Mouse (Mus musculus) hindbrain, embryonic 11.5 days (tissue): Measurements from ENCODE around the gene Lrrc73. TPM values are rescaled to one million over a fixed set of nuclear protein-coding genes. Genes with fewer than 3 reads are reported as not detected.

Source experiments
- ATAC-seq: fragments of 200-750 bp; cut with Nextera tagmentation; 2 replicates; pipeline ENCODE4 v1.8.0; 2017; ENCODE audit warnings: mild to moderate bottlenecking, moderate TSS enrichment, moderate library complexity; ENCODE audit not compliant: low FRiP score
- DNase-seq: peaks from one replicate; pipeline ENCODE4 v3.0.0-alpha.2; 2015; ENCODE audit warnings: low spot score
- H3K27ac ChIP-seq: fragments of 300-500 bp; sonication (generic); 2 replicates; pipeline ENCODE4 v1.5.1; 2014; ENCODE audit warnings: mild to moderate bottlenecking, low read depth, low read length
- H3K27me3 ChIP-seq: fragments of 300-500 bp; sonication (generic); 2 replicates; pipeline ENCODE4 v1.6.1; 2014; ENCODE audit warnings: mild to moderate bottlenecking, low read length, moderate library complexity, mixed read lengths; ENCODE audit not compliant: control insufficient read depth, insufficient read depth
- H3K36me3 ChIP-seq: fragments of 300-500 bp; sonication (generic); 2 replicates; pipeline ENCODE4 v1.6.1; 2014; ENCODE audit warnings: mild to moderate bottlenecking, low read length, moderate library complexity, mixed read lengths; ENCODE audit not compliant: control insufficient read depth, insufficient read depth
- H3K4me1 ChIP-seq: fragments of 300-500 bp; sonication (generic); replicated peaks from 2 replicates; pipeline ENCODE4 v1.6.1; 2014; ENCODE audit warnings: low read length, mixed read lengths; ENCODE audit not compliant: control insufficient read depth, insufficient read depth
- H3K4me2 ChIP-seq: fragments of 300-500 bp; sonication (generic); replicated peaks from 2 replicates; pipeline ENCODE4 v1.6.1; 2014; ENCODE audit warnings: mild to moderate bottlenecking, low read depth, low read length
- H3K4me3 ChIP-seq: fragments of 300-500 bp; sonication (generic); 2 replicates; pipeline ENCODE4 v1.5.1; 2014; ENCODE audit warnings: low read depth, low read length
- H3K9ac ChIP-seq: fragments of 300-500 bp; sonication (generic); 2 replicates; pipeline ENCODE4 v1.6.1; 2014; ENCODE audit warnings: low read depth, low read length
- H3K9me3 ChIP-seq: fragments of 300-500 bp; sonication (generic); 2 replicates; pipeline ENCODE4 v1.6.1; 2016; ENCODE audit warnings: low read length; ENCODE audit not compliant: control insufficient read depth
- WGBS: fragments of 180-500 bp; shearing (Covaris S2); extraction: QIAGEN DNeasy Blood & Tissue Kit; methylation state at CpG from one replicate; pipeline ENCODE4 v1.1.7; 2014; 5-methylcytosine and 5-hydroxymethylcytosine counted together
- polyA plus RNA-seq: library from polyadenylated mRNA; unstranded; fragments of >200 nt; fragmentation: Nextera tagmentation; extraction: Ambion mirVana; gene quantifications from 2 replicates; pipeline ENCODE4 v1.2.1, GENCODE M21; 2014

Gene Lrrc73
- polyA plus RNA-seq, 1 experiment from 2014 or later: 3.1 TPM

- DNase-seq: peak; percentile 73
- Histone ChIP-seq H3K9me3 (no peaks in the 10 kb centered on the region), H3K4me2 (peak overlapping the region; percentile 99), H3K4me3 (no peak overlapping the region; the same call in 1 of the 2 replicates), H3K27me3 (peaks cover 9% of the 10 kb centered on the region; the same call in 1 of the 2 replicates), H3K4me1 (peaks cover 13% of the 10 kb centered on the region), H3K9ac (no peak overlapping the region; the same call in 1 of the 2 replicates), H3K36me3 (peaks cover 7% of the 10 kb centered on the region; the same call in 1 of the 2 replicates), H3K27ac (no peak overlapping the region)
- 55% methylated on average over 14 of the region's 14 CpGs for WGBS
- ATAC-seq: no peak
Measured at GRCm38 (mm10) chr17:46252571-46253451, 520 bp upstream of the Lrrc73 start.

DNA sequence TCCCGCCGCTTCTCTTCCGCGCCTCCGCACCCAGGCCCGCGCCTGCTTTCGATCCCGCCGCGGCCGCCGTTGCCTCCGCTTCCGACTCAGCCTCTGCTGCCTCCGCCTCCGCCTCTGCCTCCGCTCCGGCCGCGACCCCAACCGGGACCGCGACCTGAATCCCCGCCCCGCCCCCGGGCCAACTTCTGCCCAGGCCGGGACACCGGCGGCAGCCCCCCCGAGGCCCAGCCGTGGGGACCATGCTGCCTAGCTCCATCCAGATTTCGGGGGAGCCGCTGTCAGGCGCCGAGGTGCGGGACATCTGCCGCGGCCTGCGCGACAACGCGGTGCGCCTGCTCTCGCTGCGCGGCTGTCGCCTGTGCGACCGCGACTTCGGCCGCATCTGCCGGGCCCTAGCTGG is 775 bp downstream of the Lrrc73 start:
- H3K4me1 ChIP-seq: peaks cover 9% of the 10 kb centered on the region
- H3K9ac ChIP-seq: peak overlapping the region; percentile 67
- no peaks in the 10 kb centered on the region for H3K9me3 ChIP-seq
- peak overlapping the region; percentile 66 for H3K4me3 ChIP-seq
- H3K27me3 ChIP-seq: peaks cover 9% of the 10 kb centered on the region; the same call in 1 of the 2 replicates
- H3K36me3 ChIP-seq: peaks cover 7% of the 10 kb centered on the region; the same call in 1 of the 2 replicates
- under 1% methylated on average over 34 of the region's 54 CpGs for WGBS
- H3K4me2 ChIP-seq: peak overlapping the region; percentile 99
- H3K27ac ChIP-seq: 0 out of 2 replicates have a peak overlapping the region, but pooled peaks have one; percentile 36
- peak; percentile 62 for DNase-seq
- ATAC-seq: peak; percentile 43

- Histone ChIP-seq H3K9ac (no peak overlapping the region), H3K4me3 (no peak overlapping the region), H3K27ac (no peak overlapping the region), H3K36me3 (peaks cover 10% of the 10 kb centered on the region; the same call in 1 of the 2 replicates), H3K4me1 (peaks cover 9% of the 10 kb centered on the region; the same call in 1 of the 2 replicates), H3K9me3 (no peaks in the 10 kb centered on the region), H3K27me3 (peaks cover 9% of the 10 kb centered on the region; the same call in 1 of the 2 replicates), H3K4me2 (peak overlapping the region; percentile 99; the same call in 1 of the 2 replicates)
- WGBS: 27% methylated on average over 6 of the region's 6 CpGs
- DNase-seq: peak; percentile 11
- ATAC-seq: no peak
Measured at GRCm38 (mm10) chr17:46255147-46255546, 1.8 kb downstream of the Lrrc73 start.

DNA sequence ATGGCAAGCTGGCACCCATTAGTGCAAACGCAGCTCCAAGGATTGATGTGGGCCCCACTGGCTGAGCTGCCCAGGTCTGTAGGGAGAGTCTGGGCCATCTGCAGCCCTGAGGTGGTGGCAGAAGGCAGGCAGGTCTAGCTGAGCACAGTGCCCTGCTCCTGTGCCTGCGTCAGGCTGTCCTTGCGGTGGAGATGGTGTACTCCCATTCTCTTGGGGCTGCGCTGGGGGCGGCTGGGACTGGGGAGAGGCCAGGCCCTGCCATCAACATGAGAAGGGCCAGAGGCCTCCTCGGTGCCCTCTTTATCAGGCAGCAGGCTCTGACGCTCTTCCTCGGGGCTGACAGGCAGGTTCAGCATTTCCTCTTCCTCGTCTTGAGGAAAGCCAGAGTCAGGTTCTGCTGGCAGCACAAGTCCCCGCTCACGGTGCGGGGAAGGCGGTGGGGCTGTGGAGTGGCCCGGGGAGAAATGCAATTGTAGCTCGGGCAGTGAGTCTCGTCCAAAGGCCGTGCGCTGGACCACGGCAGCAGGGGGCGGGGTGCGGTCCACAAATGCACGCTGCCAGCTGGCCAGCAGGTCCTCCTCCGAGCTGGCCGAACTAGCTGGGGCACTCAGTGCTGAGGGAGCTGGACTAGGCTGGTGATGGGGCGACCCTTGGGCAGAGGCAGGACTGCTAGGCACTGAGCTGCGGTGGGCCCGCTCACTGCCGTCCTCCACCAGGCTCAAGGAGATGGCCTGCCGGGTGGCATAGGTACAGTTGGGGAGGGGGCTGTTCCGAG is 5.1 kb downstream of the Lrrc73 start:
- H3K9ac ChIP-seq: no peak overlapping the region
- peaks cover 9% of the 10 kb centered on the region; the same call in 1 of the 2 replicates for H3K27me3 ChIP-seq
- no peak for ATAC-seq
- peaks cover 5% of the 10 kb centered on the region; the same call in 1 of the 2 replicates for H3K4me1 ChIP-seq
- no peak overlapping the region for H3K4me3 ChIP-seq
- H3K36me3 ChIP-seq: peaks cover 8% of the 10 kb centered on the region; the same call in 1 of the 2 replicates
- 85% methylated on average over 30 of the region's 30 CpGs for WGBS
- H3K4me2 ChIP-seq: no peak overlapping the region
- DNase-seq: no peak
- H3K27ac ChIP-seq: no peak overlapping the region
- H3K9me3 ChIP-seq: no peaks in the 10 kb centered on the region

DNA sequence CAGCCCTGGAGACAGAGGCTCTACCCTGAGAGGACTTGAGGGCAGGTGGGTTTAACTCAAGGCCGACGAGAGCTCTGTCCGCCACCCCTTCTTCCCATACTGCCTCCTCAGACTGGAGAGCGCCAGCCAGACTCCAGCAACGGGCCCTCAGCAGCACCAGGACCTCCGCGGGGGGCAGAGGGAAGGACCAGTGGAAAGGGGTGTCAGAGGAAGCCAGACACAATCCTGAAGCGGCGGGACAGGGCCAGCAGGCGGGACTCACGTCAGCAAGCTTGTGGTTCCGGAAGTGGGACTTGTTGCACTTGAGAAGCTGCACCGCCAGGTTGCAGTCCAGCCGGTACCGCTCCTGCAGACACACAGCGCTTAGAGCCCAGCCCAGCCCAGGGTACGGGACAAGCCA is 6.3 kb downstream of the Lrrc73 start:
- H3K36me3 ChIP-seq: peaks cover 8% of the 10 kb centered on the region; the same call in 1 of the 2 replicates

GRCm38 (mm10) chr17:46262201-46262694 is 8.9 kb downstream of the Lrrc73 start:
- no peak overlapping the region for H3K27ac ChIP-seq
- H3K4me2 ChIP-seq: no peak overlapping the region
- no peak overlapping the region for H3K4me3 ChIP-seq
- H3K9me3 ChIP-seq: no peaks in the 10 kb centered on the region
- 0 out of 2 replicates have a peak, but pooled peaks cover 2% of the 10 kb centered on the region for H3K4me1 ChIP-seq
- H3K27me3 ChIP-seq: no peaks in the 10 kb centered on the region
- WGBS: 91% methylated on average over 5 of the region's 5 CpGs
- ATAC-seq (no peak), DNase-seq (no peak)
- no peak overlapping the region for H3K9ac ChIP-seq
- peaks cover 8% of the 10 kb centered on the region; the same call in 1 of the 2 replicates for H3K36me3 ChIP-seq

More for the DNA sequence above, 6.3 kb downstream of the Lrrc73 start:
- Histone ChIP-seq H3K9ac (no peak overlapping the region), H3K27me3 (peaks cover 8% of the 10 kb centered on the region; the same call in 1 of the 2 replicates), H3K4me3 (no peak overlapping the region), H3K27ac (no peak overlapping the region), H3K4me1 (peaks cover 3% of the 10 kb centered on the region; the same call in 1 of the 2 replicates), H3K4me2 (no peak overlapping the region), H3K9me3 (no peaks in the 10 kb centered on the region)
- DNase-seq (no peak), ATAC-seq (no peak)
- WGBS: 91% methylated on average over 17 of the region's 17 CpGs

DNA sequence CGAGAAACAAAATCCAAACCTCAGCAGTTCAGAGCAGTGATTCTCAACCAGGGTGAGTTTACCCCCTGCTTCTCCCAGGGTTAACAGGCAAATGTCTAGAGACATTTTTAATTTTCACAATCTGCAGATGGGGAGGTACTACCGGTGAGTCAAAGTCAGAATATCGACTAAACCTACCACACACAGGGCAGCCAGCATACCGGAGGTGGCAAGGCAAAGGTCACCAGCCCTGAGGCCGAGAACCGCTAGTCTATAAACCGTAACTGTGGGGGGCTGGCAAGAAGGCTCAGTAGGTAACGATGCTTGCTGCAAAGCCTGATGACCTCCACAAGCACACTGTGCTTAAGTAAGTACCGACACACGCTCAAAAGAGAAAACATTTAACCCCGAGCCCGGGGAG is 12.2 kb downstream of the Lrrc73 start:
- no peak overlapping the region for H3K27ac ChIP-seq
- DNase-seq (no peak), ATAC-seq (no peak)
- H3K36me3 ChIP-seq: peaks cover 3% of the 10 kb centered on the region; the same call in 1 of the 2 replicates
- H3K4me3 ChIP-seq: no peak overlapping the region
- no peaks in the 10 kb centered on the region for H3K27me3 ChIP-seq
- no peak overlapping the region for H3K4me2 ChIP-seq
- no peak overlapping the region for H3K9ac ChIP-seq
- H3K4me1 ChIP-seq: 0 out of 2 replicates have a peak, but pooled peaks cover 2% of the 10 kb centered on the region
- 85% methylated on average over 12 of the region's 12 CpGs for WGBS
- no peaks in the 10 kb centered on the region for H3K9me3 ChIP-seq
